Mouse (Mus musculus) limb, embryonic 14.5 days (tissue): ENCODE data around the gene Actc1. TPM values are rescaled to one million over a fixed set of nuclear protein-coding genes. Genes with fewer than 3 reads are reported as not detected.

Experiments
- ATAC-seq: fragments of 200-750 bp; cut with Nextera tagmentation; 2 replicates; pipeline ENCODE4 v1.8.0; 2017; ENCODE audit warnings: low read depth, moderate number of reproducible peaks, moderate TSS enrichment; ENCODE audit not compliant: low FRiP score
- DNase-seq: peaks from one replicate; pipeline ENCODE4 v3.0.0-alpha.2; 2015; ENCODE audit warnings: low spot score
- H3K27ac ChIP-seq: fragments of 300-500 bp; sonication (generic); replicated peaks from 2 replicates; pipeline ENCODE4 v1.5.1; 2014; ENCODE audit warnings: low read depth, mild to moderate bottlenecking, low read length, moderate library complexity, mixed read lengths
- H3K27me3 ChIP-seq: fragments of 300-500 bp; sonication (generic); 2 replicates; pipeline ENCODE4 v1.6.1; 2014; ENCODE audit warnings: low read length, mixed read lengths; ENCODE audit not compliant: control insufficient read depth, insufficient read depth
- H3K36me3 ChIP-seq: fragments of 300-500 bp; sonication (generic); 2 replicates; pipeline ENCODE4 v1.6.1; 2014; ENCODE audit warnings: mild to moderate bottlenecking, low read length, moderate library complexity, mixed read lengths; ENCODE audit not compliant: control insufficient read depth, insufficient read depth
- H3K4me1 ChIP-seq: fragments of 300-500 bp; sonication (generic); 2 replicates; pipeline ENCODE4 v1.6.1; 2014; ENCODE audit warnings: antibody characterized with exemption, low read length, mixed read lengths; ENCODE audit not compliant: control insufficient read depth, insufficient read depth
- H3K4me2 ChIP-seq: fragments of 300-500 bp; sonication (generic); replicated peaks from 2 replicates; pipeline ENCODE4 v1.6.1; 2014; ENCODE audit warnings: low read depth, mild to moderate bottlenecking, low read length, moderate library complexity; ENCODE audit not compliant: severe bottlenecking
- H3K4me3 ChIP-seq: fragments of 300-500 bp; sonication (generic); replicated peaks from 2 replicates; pipeline ENCODE4 v1.5.1; 2014; ENCODE audit warnings: low read length
- H3K9ac ChIP-seq: fragments of 300-500 bp; sonication (generic); 2 replicates; pipeline ENCODE4 v1.6.1; 2014; ENCODE audit warnings: mild to moderate bottlenecking, low read depth, low read length, moderate library complexity; ENCODE audit not compliant: severe bottlenecking
- H3K9me3 ChIP-seq: fragments of 300-500 bp; sonication (generic); 2 replicates; pipeline ENCODE4 v1.6.1; 2016; ENCODE audit warnings: low read length; ENCODE audit not compliant: control insufficient read depth
- POLR2A ChIP-seq: fragments of 200-500 bp; IDR thresholded peaks from 2 replicates; pipeline ENCODE4 v1.8.0; 2012; ENCODE audit warnings: inconsistent platforms, mild to moderate bottlenecking, moderate library complexity, borderline replicate concordance; ENCODE audit not compliant: insufficient read depth, insufficient read length; ENCODE audit errors: extremely low read depth
- WGBS: fragments of 180-500 bp; shearing (Covaris S2); extraction: QIAGEN DNeasy Blood & Tissue Kit; methylation state at CpG from one replicate; pipeline ENCODE4 v1.1.7; 2014; 5-methylcytosine and 5-hydroxymethylcytosine counted together
- polyA plus RNA-seq, 2 experiments: library from polyadenylated mRNA; depleted of rRNA in 1 of 2; stranded (reverse) in 1 of 2; unstranded in 1 of 2; fragments of >200 nt; fragmentation: Nextera tagmentation in 1 of 2; extraction: Ambion mirVana in 1 of 2; gene quantifications; 2 replicates each; pipeline versions ENCODE4 v1.2.1 to v1.2.3; 2012 to 2014

The Actc1 gene
- polyA plus RNA-seq, 2 experiments, result 1,255 to 1,344 TPM

DNA sequence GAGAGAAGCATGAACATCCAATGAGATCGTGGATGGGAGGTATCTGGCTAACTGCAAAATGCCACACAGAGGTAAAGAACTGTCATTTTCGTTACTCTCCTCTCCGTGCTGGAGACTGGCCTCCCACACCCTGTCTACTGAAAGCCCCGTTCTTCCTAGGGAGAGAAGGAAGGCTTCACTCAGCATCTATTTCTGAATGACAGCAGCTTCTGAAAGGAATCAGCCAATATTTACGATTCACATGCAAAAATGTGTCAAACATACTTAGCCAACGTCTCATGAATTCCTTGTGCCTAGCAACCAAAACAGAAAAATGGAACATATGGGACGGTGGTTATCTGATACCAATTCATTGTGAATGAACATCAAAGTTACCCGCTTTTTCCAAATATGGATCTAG, 55.9 kb downstream of the Actc1 start:
- H3K9me3 ChIP-seq, result no peaks in the 10 kb centered on the region
- H3K27ac ChIP-seq, result no peak overlapping the region
- H3K4me1 ChIP-seq, result no peaks in the 10 kb centered on the region
- H3K9ac ChIP-seq, result no peak overlapping the region
- no peaks in the 10 kb centered on the region for H3K36me3 ChIP-seq
- DNase-seq, result no peak
- TF ChIP-seq POLR2A, result no peak
- no peaks in the 10 kb centered on the region for H3K27me3 ChIP-seq
- ATAC-seq, result no peak
- H3K4me3 ChIP-seq, result no peak overlapping the region
- 71% methylated on average over 8 of the region's 8 CpGs for WGBS
- no peak overlapping the region for H3K4me2 ChIP-seq

Other genes starting within 250 kb of the Actc1 start
- gene Scg5, start 224.4 kb downstream of the Actc1 start, polyA plus RNA-seq (2012; rRNA removed), result 0.63 and 0.84 TPM in 2 replicates
- gene Scg5, start 224.4 kb downstream of the Actc1 start, polyA plus RNA-seq (2014; fragmentation: Nextera tagmentation; extraction: Ambion mirVana), result 0.87 and 1.5 TPM in 2 replicates
- gene Arhgap11a, start 204.9 kb downstream of the Actc1 start, polyA plus RNA-seq (2012; rRNA removed), result 17.0 and 23.5 TPM in 2 replicates
- gene Arhgap11a, start 204.9 kb downstream of the Actc1 start, polyA plus RNA-seq (2014; fragmentation: Nextera tagmentation; extraction: Ambion mirVana), result 4.2 and 4.6 TPM in 2 replicates
- gene Gjd2, start 39.9 kb downstream of the Actc1 start, polyA plus RNA-seq (2012; rRNA removed), result 0.24 and 0.30 TPM in 2 replicates
- gene Gjd2, start 39.9 kb downstream of the Actc1 start, polyA plus RNA-seq (2014; fragmentation: Nextera tagmentation; extraction: Ambion mirVana), result 0.07 TPM in 1 of 2 replicates, not detected in the other
- 47.4 and 47.9 TPM in 2 replicates for gene Aqr, start 133.5 kb upstream of the Actc1 start, polyA plus RNA-seq (2012; rRNA removed)
- gene Aqr, start 133.5 kb upstream of the Actc1 start, polyA plus RNA-seq (2014; fragmentation: Nextera tagmentation; extraction: Ambion mirVana), result 48.8 and 50.2 TPM in 2 replicates
- gene Zfp770, start 147.9 kb upstream of the Actc1 start, polyA plus RNA-seq (2012; rRNA removed), result 5.6 and 7.1 TPM in 2 replicates
- 5.5 and 5.8 TPM in 2 replicates for gene Zfp770, start 147.9 kb upstream of the Actc1 start, polyA plus RNA-seq (2014; fragmentation: Nextera tagmentation; extraction: Ambion mirVana)